Mouse (Mus musculus) thymus, postnatal 14 days (tissue): ENCODE results near the gene Olfr1161.
"Not testable (repeated sequence)": the region's sequence is repeated elsewhere in the genome, so short reads cannot be mapped to it uniquely, and the experiment has no call there.

Experiments
- DNase-seq: peaks from one replicate; pipeline ENCODE4 v3.0.0; 2021

Olfr1161 gene

DNA sequence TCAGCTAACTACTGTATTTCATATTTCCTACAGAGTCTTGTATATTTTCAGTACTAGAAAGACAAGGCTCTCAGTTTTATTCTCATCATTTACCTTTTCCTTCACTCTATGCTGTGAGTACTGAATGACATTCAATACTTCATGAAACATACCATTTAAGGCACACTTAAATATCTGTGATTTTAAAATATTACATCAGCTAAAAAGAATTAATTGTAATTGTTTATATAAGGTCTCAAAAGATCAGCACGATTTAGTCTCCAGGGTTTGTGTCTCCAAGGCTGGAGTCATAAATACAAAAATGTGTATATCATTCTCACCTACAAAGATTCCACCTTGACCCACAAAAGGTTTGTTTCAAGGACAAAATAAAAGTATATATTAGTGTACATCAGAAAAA, at the start of gene Olfr1161:
TSS of gene Olfr1161 (plus strand) at position 301 of the 400 bp plus-strand sequence.
- not testable (repeated sequence) for DNase-seq

DNA sequence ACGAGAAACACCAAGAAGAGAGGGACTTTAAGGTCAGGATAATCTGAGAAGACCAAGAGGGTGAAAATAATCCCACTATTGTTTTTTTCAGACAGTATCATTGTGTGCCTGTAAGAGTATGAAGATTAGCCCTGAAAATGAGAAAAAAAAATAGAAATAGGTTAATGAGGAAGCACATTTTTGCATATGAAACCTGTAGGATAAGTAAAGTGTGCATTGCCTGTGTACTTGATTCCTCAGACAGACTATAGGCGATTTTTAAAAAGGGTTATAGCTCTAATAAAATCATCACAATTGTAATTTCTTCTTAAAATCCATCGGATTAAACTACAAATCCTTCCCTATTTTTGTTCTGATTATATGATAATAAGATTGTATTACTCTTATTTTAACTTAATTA, 48.0 kb upstream of the Olfr1161 start, which contains the start of gene Olfr74:
TSS of gene Olfr74 (minus strand) at position 101 of the 400 bp plus-strand sequence.
- no peak for DNase-seq

DNA sequence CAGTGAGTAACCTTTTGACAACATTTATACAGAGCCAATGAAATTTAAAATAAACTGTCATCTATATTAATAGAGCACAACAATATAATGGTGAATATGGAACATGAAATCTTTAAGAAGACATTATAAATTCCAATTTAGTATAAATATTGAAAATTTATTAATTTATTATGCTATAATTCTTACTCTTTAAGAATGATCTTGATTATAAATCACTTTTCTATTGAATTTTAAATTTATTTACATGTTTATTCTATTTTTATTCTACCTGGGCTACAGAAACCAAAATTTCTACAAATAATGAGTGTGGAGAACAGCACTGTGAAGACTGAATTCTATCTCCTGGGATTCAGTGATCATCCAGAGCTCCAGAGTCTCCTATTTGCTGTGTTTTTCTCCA, 32.8 kb upstream of the Olfr1161 start, which contains the start of gene Olfr1158:
TSS of gene Olfr1158 (plus strand) at position 301 of the 400 bp plus-strand sequence.
- DNase-seq, result no peak

- no peak for DNase-seq
These were observed 14.9 kb upstream of the Olfr1161 start, which contains the start of gene Olfr1160 for GRCm38 (mm10) chr2:88007515-88008318. Gene Olfr1160 (minus strand): TSS chr2:88008268.

DNA sequence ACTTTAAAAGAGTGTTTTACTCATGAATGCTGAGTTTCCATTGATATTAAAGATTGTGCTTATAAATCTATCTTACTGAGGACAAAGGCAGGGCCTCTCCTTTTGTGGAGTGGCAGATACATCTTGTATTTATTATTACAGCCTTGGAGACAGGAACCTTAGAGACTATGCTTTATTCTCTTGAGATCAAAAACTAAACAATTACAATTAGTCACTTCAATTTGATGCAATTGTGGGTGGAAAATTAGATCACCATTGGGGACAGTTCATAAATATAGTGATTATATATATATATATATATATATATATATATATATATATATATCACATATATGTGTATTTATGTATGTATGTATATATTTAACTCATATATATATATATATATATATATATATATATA, 15.0 kb downstream of the Olfr1161 start, which contains the start of gene Olfr73:
TSS of gene Olfr73 (minus strand) at position 101 of the 400 bp plus-strand sequence.
- DNase-seq, result no peak

GRCm38 (mm10) chr2:88051029-88051428, 28.5 kb downstream of the Olfr1161 start, which contains the start of gene Olfr1162:
Gene Olfr1162 (minus strand): TSS chr2:88051129.
- no peak for DNase-seq

GRCm38 (mm10) chr2:88063587-88063986, 41.0 kb downstream of the Olfr1161 start:
- no peak for DNase-seq

GRCm38 (mm10) chr2:88071730-88072129, 49.2 kb downstream of the Olfr1161 start, which contains the start of gene Olfr1163:
Gene Olfr1163 (minus strand): TSS chr2:88071830.
- DNase-seq, result no peak
